Mouse (Mus musculus) midbrain, embryonic 14.5 days (tissue): ENCODE measurements at regions not wholly inside any gene's neighbourhood (a gene's known extent, or its start where the extent isn't known, plus 50 kb on each side); places are given as distances from the start of the nearest gene placed in this dataset.

Experiments used
- ATAC-seq: fragments of 200-750 bp; cut with Nextera tagmentation; 2 replicates; pipeline ENCODE4 v1.8.0; 2017; ENCODE audit warnings: moderate number of reproducible peaks, moderate library complexity; ENCODE audit not compliant: low FRiP score, low TSS enrichment
- DNase-seq: peaks from one replicate; pipeline ENCODE4 v3.0.0-alpha.2; 2015
- H3K27ac ChIP-seq: fragments of 300-500 bp; sonication (generic); replicated peaks from 2 replicates; pipeline ENCODE4 v1.5.1; 2014; ENCODE audit warnings: mild to moderate bottlenecking, low read depth, low read length, moderate library complexity
- H3K27me3 ChIP-seq: fragments of 300-500 bp; sonication (generic); 2 replicates; pipeline ENCODE4 v1.6.1; 2014; ENCODE audit warnings: low read length, control low read depth, mixed read lengths; ENCODE audit not compliant: control insufficient read depth, insufficient read depth
- H3K36me3 ChIP-seq: fragments of 300-500 bp; sonication (generic); 2 replicates; pipeline ENCODE4 v1.6.1; 2014; ENCODE audit warnings: low read length, control low read depth; ENCODE audit not compliant: control insufficient read depth, insufficient read depth
- H3K4me1 ChIP-seq: fragments of 300-500 bp; sonication (generic); 2 replicates; pipeline ENCODE4 v1.6.1; 2014; ENCODE audit warnings: mild to moderate bottlenecking, antibody characterized with exemption, low read length, control low read depth; ENCODE audit not compliant: control insufficient read depth, insufficient read depth
- H3K4me2 ChIP-seq: fragments of 300-500 bp; sonication (generic); 2 replicates; pipeline ENCODE4 v1.6.1; 2014; ENCODE audit warnings: mild to moderate bottlenecking, low read length, moderate library complexity
- H3K4me3 ChIP-seq: fragments of 300-500 bp; sonication (generic); replicated peaks from 2 replicates; pipeline ENCODE4 v1.5.1; 2014; ENCODE audit warnings: low read depth, low read length
- H3K9ac ChIP-seq: fragments of 300-500 bp; sonication (generic); replicated peaks from 2 replicates; pipeline ENCODE4 v1.6.1; 2014; ENCODE audit warnings: mild to moderate bottlenecking, low read length, moderate library complexity
- H3K9me3 ChIP-seq: fragments of 300-500 bp; sonication (generic); 2 replicates; pipeline ENCODE4 v1.6.1; 2016; ENCODE audit warnings: low read length, control low read depth, mixed read lengths; ENCODE audit not compliant: control insufficient read depth
- WGBS: fragments of 180-500 bp; shearing (Covaris S2); extraction: QIAGEN DNeasy Blood & Tissue Kit; methylation state at CpG from one replicate; pipeline ENCODE4 v1.1.7; 2014; 5-methylcytosine and 5-hydroxymethylcytosine counted together

DNA sequence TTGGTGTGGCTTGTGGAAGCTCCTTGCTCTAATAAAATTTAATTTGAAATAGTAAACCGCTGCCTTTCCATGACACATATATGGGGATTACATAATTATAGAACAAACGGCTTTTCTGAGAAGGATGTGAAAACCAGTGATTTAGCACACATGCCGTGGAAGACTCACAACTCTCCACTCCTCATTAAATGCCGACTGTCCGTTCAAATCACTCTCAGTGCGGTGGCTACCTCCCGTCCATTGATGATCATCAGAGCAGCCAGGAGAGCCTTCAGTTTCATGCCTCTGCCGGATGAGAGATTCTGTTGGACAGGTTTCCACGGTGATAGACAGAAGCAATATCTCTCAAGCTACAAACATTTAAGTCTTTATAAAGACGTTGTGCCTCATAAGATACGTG lies 451.3 kb downstream of the Glrx3 start:
- Histone ChIP-seq H3K36me3 (no peaks in the 10 kb centered on the region), H3K27ac (no peak overlapping the region), H3K9me3 (no peaks in the 10 kb centered on the region), H3K27me3 (no peaks in the 10 kb centered on the region), H3K4me2 (no peak overlapping the region), H3K9ac (no peak overlapping the region), H3K4me1 (no peaks in the 10 kb centered on the region), H3K4me3 (no peak overlapping the region)
- ATAC-seq (no peak), DNase-seq (no peak)
- WGBS = 77% methylated on average over 11 of the region's 11 CpGs

DNA sequence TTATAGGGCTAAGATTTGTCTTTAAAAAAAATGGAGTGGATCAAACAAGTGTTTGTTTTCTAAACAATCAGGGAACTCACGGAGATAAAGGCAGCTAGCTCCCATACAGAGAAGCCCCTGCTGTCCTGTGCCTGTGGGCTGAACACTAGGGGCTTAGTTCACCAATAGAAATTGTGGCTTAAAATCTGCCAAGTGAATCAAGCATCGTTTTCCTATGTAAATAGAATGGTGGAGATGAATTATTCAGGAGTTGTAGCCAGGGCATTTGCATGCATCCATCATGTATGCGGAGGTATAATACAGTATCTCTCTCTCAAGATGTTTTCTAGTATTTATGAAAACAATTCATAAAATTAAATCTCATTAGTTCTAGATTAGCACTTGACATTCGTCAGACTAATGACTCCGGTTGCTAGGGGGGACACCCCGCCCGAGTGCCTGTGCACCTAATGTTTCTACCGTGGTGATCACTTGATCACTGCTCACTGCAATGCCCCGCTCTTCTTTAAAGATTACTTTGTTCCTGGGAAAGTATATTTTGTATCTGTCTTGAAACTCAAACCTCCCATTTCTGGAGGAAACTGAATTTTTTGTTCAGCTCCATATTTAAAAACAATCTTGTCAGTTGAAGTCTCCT lies 469.1 kb downstream of the Glrx3 start:
- Histone ChIP-seq H3K36me3 (no peaks in the 10 kb centered on the region), H3K4me2 (peak overlapping the region; percentile 22; the same call in 1 of the 2 replicates), H3K4me1 (peaks cover 32% of the 10 kb centered on the region), H3K4me3 (no peak overlapping the region), H3K9ac (no peak overlapping the region), H3K9me3 (no peaks in the 10 kb centered on the region), H3K27me3 (no peaks in the 10 kb centered on the region), H3K27ac (0 out of 2 replicates have a peak overlapping the region, but pooled peaks have one; percentile 21)
- ATAC-seq (peak; percentile 71; the same call in 1 of the 2 replicates), DNase-seq (peak; percentile 80)
- whole genome bisulfite sequencing = 21% methylated on average over 9 of the region's 9 CpGs

GRCm38 (mm10) chr7:137909456-137909855 lies 472.0 kb downstream of the Glrx3 start:
- DNase-seq = no peak
- ATAC-seq = no peak
- H3K36me3 ChIP-seq = no peaks in the 10 kb centered on the region
- no peaks in the 10 kb centered on the region for H3K9me3 ChIP-seq
- no peak overlapping the region for H3K4me2 ChIP-seq
- no peak overlapping the region for H3K9ac ChIP-seq
- H3K4me1 ChIP-seq = peaks cover 26% of the 10 kb centered on the region
- 41% methylated on average over 3 of the region's 3 CpGs for WGBS
- H3K4me3 ChIP-seq = no peak overlapping the region
- H3K27ac ChIP-seq = no peak overlapping the region
- no peaks in the 10 kb centered on the region for H3K27me3 ChIP-seq

DNA sequence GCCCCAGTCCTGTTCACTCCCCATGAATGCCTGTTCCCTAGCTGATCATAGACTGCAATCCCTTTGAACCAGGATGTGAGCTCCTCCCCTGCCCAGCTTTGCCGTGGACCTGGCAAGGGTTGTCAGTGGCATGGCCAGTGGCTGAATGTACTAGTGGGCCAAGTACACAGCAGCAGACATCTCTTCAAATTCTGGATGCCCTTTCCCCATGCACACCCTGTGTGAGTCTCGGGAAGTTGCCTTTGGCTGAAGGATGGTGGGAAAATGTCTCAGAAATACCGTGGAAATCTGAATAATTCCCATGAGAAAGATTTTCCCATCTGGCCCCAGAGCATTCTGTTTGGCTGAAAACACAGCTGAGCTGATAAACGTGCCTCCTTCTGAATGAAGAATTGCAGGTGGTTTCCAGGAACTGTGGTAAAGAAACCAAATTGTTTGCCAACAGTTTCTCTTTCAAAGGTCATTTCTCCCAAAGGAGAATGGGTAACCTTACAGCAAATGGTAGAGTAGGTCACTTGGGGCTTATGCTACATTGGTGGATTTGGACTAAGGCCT lies 476.2 kb downstream of the Glrx3 start:
- no peaks in the 10 kb centered on the region for H3K27me3 ChIP-seq

DNA sequence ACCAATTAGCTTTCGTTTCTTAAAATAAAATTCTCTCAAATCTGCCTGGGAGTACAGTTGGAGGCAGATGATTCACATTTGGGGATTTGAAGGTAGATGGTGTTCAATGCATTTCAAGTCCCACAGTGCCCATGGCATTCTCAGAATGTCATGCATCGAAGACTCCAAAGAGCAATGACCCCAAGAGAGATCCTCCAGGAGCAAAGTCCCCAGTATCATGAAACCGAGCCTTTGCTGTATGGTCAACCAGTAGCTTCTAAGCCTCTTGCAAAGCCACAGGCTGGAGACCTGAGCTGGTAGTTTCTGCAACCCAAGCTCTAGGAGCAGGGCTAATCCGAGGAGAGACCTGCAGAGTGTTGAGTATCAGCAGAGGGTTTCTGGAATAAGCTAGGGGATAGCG lies 477.1 kb downstream of the Glrx3 start:
- no peaks in the 10 kb centered on the region for H3K27me3 ChIP-seq
- no peaks in the 10 kb centered on the region for H3K36me3 ChIP-seq
- H3K4me3 ChIP-seq = no peak overlapping the region
- H3K4me1 ChIP-seq = 0 out of 2 replicates have a peak, but pooled peaks cover 1% of the 10 kb centered on the region
- H3K4me2 ChIP-seq = no peak overlapping the region
- ATAC-seq (no peak), DNase-seq (no peak)
- H3K9me3 ChIP-seq = no peaks in the 10 kb centered on the region
- H3K27ac ChIP-seq = no peak overlapping the region
- WGBS = 92% methylated on average over 5 of the region's 5 CpGs
- no peak overlapping the region for H3K9ac ChIP-seq

More for the DNA sequence above, 476.2 kb downstream of the Glrx3 start:
- H3K4me2 ChIP-seq = no peak overlapping the region
- no peak overlapping the region for H3K27ac ChIP-seq
- H3K36me3 ChIP-seq = no peaks in the 10 kb centered on the region
- 61% methylated on average over 4 of the region's 4 CpGs for WGBS
- ATAC-seq = no peak
- H3K4me1 ChIP-seq = peaks cover 8% of the 10 kb centered on the region; the same call in 1 of the 2 replicates
- DNase-seq = no peak
- no peak overlapping the region for H3K9ac ChIP-seq
- no peaks in the 10 kb centered on the region for H3K9me3 ChIP-seq
- H3K4me3 ChIP-seq = no peak overlapping the region

DNA sequence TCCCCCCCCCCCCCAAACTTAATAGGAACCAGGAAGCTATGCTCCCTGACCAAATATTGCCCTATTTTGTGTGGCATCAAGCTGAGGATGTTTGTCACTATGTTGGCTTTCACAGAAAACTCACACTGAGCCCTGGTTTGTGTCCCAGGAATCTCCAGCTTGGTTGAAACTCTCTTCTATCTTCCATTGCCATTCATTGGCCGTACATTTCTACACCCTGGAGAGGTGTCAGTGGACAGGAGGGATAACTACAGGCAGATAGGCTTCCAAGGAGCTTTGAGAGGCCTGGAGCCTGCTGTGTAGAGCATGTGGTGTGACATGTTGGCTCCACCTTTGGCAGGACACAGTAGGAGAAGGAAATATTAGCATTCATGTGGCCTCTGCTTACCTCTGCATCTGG lies 478.9 kb downstream of the Glrx3 start:
- WGBS = 78% methylated on average over 1 of the region's 1 CpGs
- Histone ChIP-seq H3K36me3 (no peaks in the 10 kb centered on the region), H3K27ac (no peak overlapping the region), H3K4me1 (no peaks in the 10 kb centered on the region), H3K4me2 (no peak overlapping the region), H3K27me3 (no peaks in the 10 kb centered on the region), H3K9me3 (no peaks in the 10 kb centered on the region), H3K4me3 (no peak overlapping the region), H3K9ac (no peak overlapping the region)
- no peak for DNase-seq
- ATAC-seq = no peak

- Histone ChIP-seq H3K36me3 (no peaks in the 10 kb centered on the region), H3K9ac (no peak overlapping the region), H3K27ac (no peak overlapping the region; the same call in 1 of the 2 replicates), H3K4me1 (peaks cover 9% of the 10 kb centered on the region; the same call in 1 of the 2 replicates), H3K4me2 (no peak overlapping the region), H3K4me3 (no peak overlapping the region), H3K9me3 (no peaks in the 10 kb centered on the region), H3K27me3 (no peaks in the 10 kb centered on the region)
- peak; percentile 62 for ATAC-seq
- WGBS = 57% methylated on average over 7 of the region's 7 CpGs
- peak; percentile 81 for DNase-seq
These were observed 472.9 kb downstream of the Tcerg1l start for GRCm38 (mm10) chr7:137924464-137925167.

DNA sequence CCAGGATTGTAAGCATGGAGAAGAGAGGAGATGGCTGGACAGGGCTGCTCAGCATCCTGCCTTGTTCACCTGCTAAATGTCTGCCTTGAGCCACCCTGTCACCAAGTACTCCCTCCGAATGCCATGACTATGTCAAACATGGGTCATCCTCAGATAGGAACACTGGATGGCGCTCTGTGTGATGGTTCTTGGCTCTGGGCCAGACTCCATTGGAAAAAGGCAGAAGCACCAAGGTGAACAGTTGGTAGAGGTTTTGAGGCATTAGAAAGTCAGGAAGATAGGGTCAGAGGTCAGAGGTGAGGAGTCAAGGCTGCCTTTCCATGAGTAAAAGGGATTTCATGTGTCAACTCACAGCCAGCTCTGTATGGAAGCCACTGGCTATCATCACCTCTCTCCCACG lies 471.9 kb downstream of the Tcerg1l start:
- no peak for DNase-seq

More for the DNA sequence above, 471.9 kb downstream of the Tcerg1l start:
- H3K4me1 ChIP-seq = peaks cover 9% of the 10 kb centered on the region; the same call in 1 of the 2 replicates
- H3K9me3 ChIP-seq = no peaks in the 10 kb centered on the region
- H3K4me2 ChIP-seq = no peak overlapping the region
- no peak overlapping the region for H3K27ac ChIP-seq
- H3K4me3 ChIP-seq = no peak overlapping the region
- no peak for ATAC-seq
- H3K27me3 ChIP-seq = no peaks in the 10 kb centered on the region
- no peak overlapping the region for H3K9ac ChIP-seq
- WGBS = 81% methylated on average over 3 of the region's 3 CpGs
- H3K36me3 ChIP-seq = no peaks in the 10 kb centered on the region
